Mouse (Mus musculus): Measurements from ENCODE around the gene Capns2. TPM values are rescaled to one million over a fixed set of nuclear protein-coding genes. Genes with fewer than 3 reads are reported as not detected.

Capns2 gene
- not detected for total RNA-seq (2023)

GRCm38 (mm10) chr8:92901107-92901506 is at the start of gene Capns2:
Capns2 (plus strand) TSS chr8:92901407.

DNA sequence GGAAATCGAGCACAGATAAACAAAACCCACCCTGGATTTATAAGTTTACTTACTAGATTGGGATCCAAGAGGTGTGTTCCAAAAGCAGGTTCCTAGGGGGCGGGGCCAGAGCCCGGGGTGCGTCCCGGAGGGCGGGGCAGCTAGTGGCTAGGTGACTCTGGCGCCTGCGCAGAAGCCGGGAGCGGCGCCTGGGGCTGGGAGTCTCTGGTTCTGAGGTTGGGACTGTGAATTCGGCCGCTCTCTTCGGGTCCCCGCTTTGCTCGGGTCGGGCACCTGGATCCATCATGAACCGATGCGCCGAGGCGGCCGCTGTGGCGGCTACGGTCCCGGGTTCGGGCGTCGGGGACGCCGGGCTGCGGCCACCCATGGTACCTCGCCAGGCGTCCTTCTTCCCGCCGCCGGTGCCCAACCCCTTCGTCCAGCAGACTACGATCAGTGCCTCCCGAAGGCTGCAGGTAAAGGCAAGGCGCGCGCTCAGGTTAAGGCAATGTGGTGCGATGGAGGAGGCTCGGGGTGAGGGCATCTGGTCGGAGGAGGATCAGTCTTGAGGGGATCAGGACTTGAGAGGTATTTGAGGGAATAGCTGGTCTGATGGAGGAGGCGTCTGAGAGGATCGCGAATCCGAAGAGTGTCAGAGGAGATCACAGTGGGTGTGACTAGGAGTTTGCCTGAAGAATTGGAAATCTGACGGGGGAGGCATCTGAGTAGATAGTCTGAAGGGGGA is 45.9 kb upstream of the Capns2 start, which contains the start of gene Lpcat2:
Gene Lpcat2 (plus strand): TSS at position 169 of the 724 bp plus-strand sequence.

Other genes starting within 250 kb of the Capns2 start
- not detected for gene Irx6, start 227.1 kb upstream of the Capns2 start, total RNA-seq (2023)
- gene Mmp2, start 74.1 kb upstream of the Capns2 start, total RNA-seq (2023), result not detected
- gene Lpcat2, start 46.1 kb upstream of the Capns2 start, total RNA-seq (2023), result 1 to 10 TPM; 1.5 to 2.6 TPM
- not detected for gene Slc6a2, start 58.7 kb downstream of the Capns2 start, total RNA-seq (2023)
- gene Ces1a, start 146.8 kb downstream of the Capns2 start, total RNA-seq (2023), result not detected
- gene Ces1b, start 178.6 kb downstream of the Capns2 start, total RNA-seq (2023), result not detected
- not detected for gene Ces1c, start 229.9 kb downstream of the Capns2 start, total RNA-seq (2023)

Measured in T-cell, adult 66 days (primary cell).